ENCODE assay signal across 7 mouse cellular contexts in genomic region chr1:105844341-105845006, GRCm38 (mm10).
DNase-seq lines count a peak whose midpoint lies in the region; ATAC-seq and TF ChIP-seq lines count a peak whose summit lies in the region.

No protein-coding gene starts in this region.

- peak overlapping the region; percentile 45 for H3K4me2 ChIP-seq in lung, embryonic 14.5 days
- H3K4me2 ChIP-seq in midbrain, embryonic 11.5 days, result peak overlapping the region; percentile 54

- H3K4me1 ChIP-seq in lung, embryonic 14.5 days (ENCODE audit: insufficient read depth), result peaks cover 5% of the 10 kb centered on the region
- peaks cover 8% of the 10 kb centered on the region for H3K4me1 ChIP-seq in midbrain, embryonic 11.5 days (ENCODE audit: control insufficient read depth, insufficient read depth, low read length)

- H3K36me3 ChIP-seq in lung, embryonic 14.5 days (ENCODE audit: insufficient read depth), result no peaks in the 10 kb centered on the region
- H3K36me3 ChIP-seq in midbrain, embryonic 11.5 days (ENCODE audit: control insufficient read depth, insufficient read depth, low read length), result no peaks in the 10 kb centered on the region

- DNase-seq in lung, embryonic 14.5 days, result no peak
- no peak for DNase-seq in lung, postnatal 25 days (ENCODE audit: low spot score)
- peak; percentile 76 to 79 for DNase-seq in cerebellum, postnatal 10 days
- peak; percentile 89 for DNase-seq in midbrain, embryonic 11.5 days (ENCODE audit: low spot score, missing footprints)
- no peak for DNase-seq in ovary, postnatal 10 days (ENCODE audit: low spot score)
- no peak for DNase-seq in c-Kit-positive CD71-positive TER-119-positive erythroid progenitor cells, embryonic 14.5 days (ENCODE audit: low spot score)

- H3K9me3 ChIP-seq in lung, embryonic 14.5 days (ENCODE audit: low read depth, low read length), result no peaks in the 10 kb centered on the region
- no peaks in the 10 kb centered on the region for H3K9me3 ChIP-seq in midbrain, embryonic 11.5 days (ENCODE audit: control insufficient read depth, low read length)

- H3K27ac ChIP-seq in lung, embryonic 14.5 days (ENCODE audit: low read depth), result no peak overlapping the region
- no peak overlapping the region for H3K27ac ChIP-seq in midbrain, embryonic 11.5 days (ENCODE audit: low read depth, low read length)

- H3K4me3 ChIP-seq in lung, embryonic 14.5 days (ENCODE audit: low read depth, low read length), result peak overlapping the region; percentile 12; the same call in 1 of the 2 replicates
- H3K4me3 ChIP-seq in midbrain, embryonic 11.5 days (ENCODE audit: low read depth, low read length), result peak overlapping the region; percentile 25

- peak; percentile 59 for ATAC-seq in lung, embryonic 14.5 days (ENCODE audit: insufficient read depth)
- ATAC-seq in granulocyte monocyte progenitor cell, adult 5-6 weeks (replicated peaks; ENCODE audit: poor library complexity, severe bottlenecking), result peak; percentile 30; the same call in 1 of the 2 replicates
- ATAC-seq in midbrain, embryonic 11.5 days (ENCODE audit: low FRiP score), result peak; percentile 79

- WGBS in lung, embryonic 14.5 days, result 12% methylated on average over 28 of the region's 28 CpGs
- 10% methylated on average over 28 of the region's 28 CpGs for WGBS in midbrain, embryonic 11.5 days

- TF ChIP-seq CTCF in lung, embryonic 14.5 days (IDR thresholded peaks at IDR 0.05; ENCODE audit: low read depth), result no peak

- no peak overlapping the region for H3K9ac ChIP-seq in lung, embryonic 14.5 days
- H3K9ac ChIP-seq in midbrain, embryonic 11.5 days (ENCODE audit: low read length), result peak overlapping the region; percentile 38; the same call in 1 of the 2 replicates

- peaks cover 9% of the 10 kb centered on the region; the same call in 1 of the 2 replicates for H3K27me3 ChIP-seq in lung, embryonic 14.5 days (ENCODE audit: insufficient read depth, low read length)
- H3K27me3 ChIP-seq in midbrain, embryonic 11.5 days (ENCODE audit: control insufficient read depth, insufficient read depth, low read length), result peaks cover 6% of the 10 kb centered on the region

Comparison
In these comparisons a context has a peak if more than half of its experiments do, and no peak if none do; other contexts are left out.
1. DNase-seq: peak in cerebellum, postnatal 10 days (2 of 2) and midbrain, embryonic 11.5 days (single experiment); none in lung, embryonic 14.5 days (single experiment), lung, postnatal 25 days (single experiment), ovary, postnatal 10 days (single experiment) and c-Kit-positive CD71-positive TER-119-positive erythroid progenitor cells, embryonic 14.5 days (single experiment).
2. Peak in every context shown above with its lines, with median percentiles within 50 percentile points of each other: ATAC-seq.